Mouse (Mus musculus) lung, embryonic 14.5 days (tissue): ENCODE results near the gene Il20. TPM values are rescaled to one million over a fixed set of nuclear protein-coding genes. Genes with fewer than 3 reads are reported as not detected.

Experiments
- ATAC-seq: fragments of 200-750 bp; cut with Nextera tagmentation; 2 replicates; pipeline ENCODE4 v1.8.0; 2017; ENCODE audit warnings: mild to moderate bottlenecking, moderate TSS enrichment, moderate library complexity; ENCODE audit not compliant: insufficient read depth
- DNase-seq: peaks from one replicate; pipeline ENCODE4 v3.0.0-alpha.2; 2015
- H3K27ac ChIP-seq: fragments of 300-500 bp; sonication (generic); 2 replicates; pipeline ENCODE4 v1.5.1; 2014; ENCODE audit warnings: low read depth, mild to moderate bottlenecking, moderate library complexity
- H3K27me3 ChIP-seq: fragments of 300-500 bp; sonication (generic); 2 replicates; pipeline ENCODE4 v1.6.1; 2014; ENCODE audit warnings: low read length, control low read depth; ENCODE audit not compliant: insufficient read depth
- H3K36me3 ChIP-seq: fragments of 300-500 bp; sonication (generic); 2 replicates; pipeline ENCODE4 v1.6.1; 2014; ENCODE audit warnings: control low read depth; ENCODE audit not compliant: insufficient read depth
- H3K4me1 ChIP-seq: fragments of 300-500 bp; sonication (generic); 2 replicates; pipeline ENCODE4 v1.6.1; 2014; ENCODE audit warnings: antibody characterized with exemption, control low read depth; ENCODE audit not compliant: insufficient read depth
- H3K4me2 ChIP-seq: fragments of 300-500 bp; sonication (generic); 2 replicates; pipeline ENCODE4 v1.6.1; 2014; ENCODE audit warnings: mild to moderate bottlenecking
- H3K4me3 ChIP-seq: fragments of 300-500 bp; sonication (generic); 2 replicates; pipeline ENCODE4 v1.5.1; 2014; ENCODE audit warnings: low read depth, low read length
- H3K9ac ChIP-seq: fragments of 300-500 bp; sonication (generic); 2 replicates; pipeline ENCODE4 v1.6.1; 2014
- H3K9me3 ChIP-seq: fragments of 300-500 bp; sonication (generic); 2 replicates; pipeline ENCODE4 v1.6.1; 2016; ENCODE audit warnings: low read depth, low read length, control low read depth
- CTCF ChIP-seq: IDR thresholded peaks from 2 replicates; pipeline ENCODE4 v1.5.1; 2016; ENCODE audit warnings: antibody characterized with exemption, low read depth
- WGBS: fragments of 180-500 bp; shearing (Covaris S2); extraction: QIAGEN DNeasy Blood & Tissue Kit; methylation state at CpG from one replicate; pipeline ENCODE4 v1.1.7; 2014; 5-methylcytosine and 5-hydroxymethylcytosine counted together
- polyA plus RNA-seq: library from polyadenylated mRNA; unstranded; fragments of >200 nt; fragmentation: Nextera tagmentation; extraction: Ambion mirVana; gene quantifications from 2 replicates; pipeline ENCODE4 v1.2.1, GENCODE M21; 2014

Il20 gene
- polyA plus RNA-seq, 1 experiment from 2014 or later, result not detected

GRCm38 (mm10) chr1:130926484-130926883 lies 15.2 kb upstream of the Il20 start:
- TF ChIP-seq CTCF, result peak; percentile 16; the same call in 1 of the 2 replicates
- H3K27ac ChIP-seq, result no peak overlapping the region
- no peaks in the 10 kb centered on the region for H3K9me3 ChIP-seq
- no peak for ATAC-seq
- no peaks in the 10 kb centered on the region for H3K36me3 ChIP-seq
- no peak for DNase-seq
- no peak overlapping the region for H3K4me3 ChIP-seq
- H3K4me2 ChIP-seq, result no peak overlapping the region
- H3K4me1 ChIP-seq, result no peaks in the 10 kb centered on the region
- H3K9ac ChIP-seq, result no peak overlapping the region
- no peaks in the 10 kb centered on the region for H3K27me3 ChIP-seq

GRCm38 (mm10) chr1:130918323-130918980 lies 7.2 kb upstream of the Il20 start:
- H3K36me3 ChIP-seq, result no peaks in the 10 kb centered on the region
- H3K4me3 ChIP-seq, result no peak overlapping the region
- ATAC-seq (no peak), DNase-seq (no peak)
- no peak for TF ChIP-seq CTCF
- no peak overlapping the region for H3K4me2 ChIP-seq
- H3K27ac ChIP-seq, result no peak overlapping the region
- no peak overlapping the region for H3K9ac ChIP-seq
- WGBS, result 6% methylated on average over 1 of the region's 1 CpGs
- H3K4me1 ChIP-seq, result no peaks in the 10 kb centered on the region
- H3K9me3 ChIP-seq, result no peaks in the 10 kb centered on the region
- H3K27me3 ChIP-seq, result no peaks in the 10 kb centered on the region

- WGBS, result 69% methylated on average over 7 of the region's 7 CpGs
- no peak overlapping the region for H3K4me2 ChIP-seq
- H3K27ac ChIP-seq, result no peak overlapping the region
- H3K9ac ChIP-seq, result no peak overlapping the region
- H3K4me1 ChIP-seq, result no peaks in the 10 kb centered on the region
- DNase-seq, result no peak
- H3K27me3 ChIP-seq, result no peaks in the 10 kb centered on the region
- no peaks in the 10 kb centered on the region for H3K9me3 ChIP-seq
- H3K36me3 ChIP-seq, result no peaks in the 10 kb centered on the region
- no peak for TF ChIP-seq CTCF
- H3K4me3 ChIP-seq, result no peak overlapping the region
- no peak for ATAC-seq
Observed at GRCm38 (mm10) chr1:130902505-130902904, 8.7 kb downstream of the Il20 start.

- ATAC-seq, result no peak
- 56% methylated on average over 6 of the region's 6 CpGs for WGBS
- no peak for DNase-seq
- no peak overlapping the region for H3K4me2 ChIP-seq
- no peak overlapping the region for H3K4me3 ChIP-seq
- no peak for TF ChIP-seq CTCF
- no peaks in the 10 kb centered on the region for H3K9me3 ChIP-seq
- H3K9ac ChIP-seq, result no peak overlapping the region
- H3K36me3 ChIP-seq, result no peaks in the 10 kb centered on the region
- H3K4me1 ChIP-seq, result no peaks in the 10 kb centered on the region
- H3K27ac ChIP-seq, result no peak overlapping the region
- no peaks in the 10 kb centered on the region for H3K27me3 ChIP-seq
Observed at GRCm38 (mm10) chr1:130894468-130894867, 16.8 kb downstream of the Il20 start.

GRCm38 (mm10) chr1:130893329-130894040 lies 17.8 kb downstream of the Il20 start:
- Histone ChIP-seq H3K9me3 (no peaks in the 10 kb centered on the region), H3K27ac (no peak overlapping the region), H3K9ac (no peak overlapping the region), H3K27me3 (no peaks in the 10 kb centered on the region), H3K4me3 (no peak overlapping the region), H3K4me2 (no peak overlapping the region), H3K36me3 (no peaks in the 10 kb centered on the region), H3K4me1 (no peaks in the 10 kb centered on the region)
- TF ChIP-seq CTCF, result no peak
- DNase-seq (no peak), ATAC-seq (no peak)
- WGBS, result 61% methylated on average over 9 of the region's 9 CpGs

GRCm38 (mm10) chr1:130892446-130892845 lies 18.8 kb downstream of the Il20 start:
- TF ChIP-seq CTCF, result no peak
- no peak overlapping the region for H3K9ac ChIP-seq
- no peaks in the 10 kb centered on the region for H3K27me3 ChIP-seq
- H3K4me1 ChIP-seq, result no peaks in the 10 kb centered on the region
- 58% methylated on average over 1 of the region's 1 CpGs for WGBS
- H3K4me3 ChIP-seq, result no peak overlapping the region
- H3K27ac ChIP-seq, result no peak overlapping the region
- no peak for ATAC-seq
- H3K4me2 ChIP-seq, result no peak overlapping the region
- no peak for DNase-seq
- H3K9me3 ChIP-seq, result no peaks in the 10 kb centered on the region
- H3K36me3 ChIP-seq, result no peaks in the 10 kb centered on the region

- H3K36me3 ChIP-seq, result no peaks in the 10 kb centered on the region
- H3K4me3 ChIP-seq, result no peak within 1 kb of the TSS
- ATAC-seq, result no peak
- no peak within 1 kb of the TSS for H3K9ac ChIP-seq
- no peaks in the 10 kb centered on the region for H3K27me3 ChIP-seq
- no peak for TF ChIP-seq CTCF
- H3K27ac ChIP-seq, result no peak within 1 kb of the TSS
- no peaks in the 10 kb centered on the region for H3K4me1 ChIP-seq
- no peaks in the 10 kb centered on the region for H3K9me3 ChIP-seq
- no peak within 1 kb of the TSS for H3K4me2 ChIP-seq
- no peak for DNase-seq
Observed at GRCm38 (mm10) chr1:130887354-130887753, 23.9 kb downstream of the Il20 start, which contains the start of gene Il24. Il24 (minus strand) TSS chr1:130887454.
